Mouse (Mus musculus) CD4-positive, CD25-positive, alpha-beta regulatory T cell, adult 4 months (primary cell): ENCODE measurements around the gene Gm21789. TPM values are rescaled to one million over a fixed set of nuclear protein-coding genes. Genes with fewer than 3 reads are reported as not detected.
"Not testable (repeated sequence)": the region's sequence is repeated elsewhere in the genome, so short reads cannot be mapped to it uniquely, and the experiment has no call there.

Source experiments
- ATAC-seq: one replicate; pipeline ENCODE4 v1.8.0; 2017
- polyA plus RNA-seq, 2 experiments: library from polyadenylated mRNA; unstranded; fragments of 100-300 nt; shearing (Covaris generic); gene quantifications; one replicate each; pipeline ENCODE4 v1.2.1; 2017

Gene Gm21789
- polyA plus RNA-seq = not detected

DNA sequence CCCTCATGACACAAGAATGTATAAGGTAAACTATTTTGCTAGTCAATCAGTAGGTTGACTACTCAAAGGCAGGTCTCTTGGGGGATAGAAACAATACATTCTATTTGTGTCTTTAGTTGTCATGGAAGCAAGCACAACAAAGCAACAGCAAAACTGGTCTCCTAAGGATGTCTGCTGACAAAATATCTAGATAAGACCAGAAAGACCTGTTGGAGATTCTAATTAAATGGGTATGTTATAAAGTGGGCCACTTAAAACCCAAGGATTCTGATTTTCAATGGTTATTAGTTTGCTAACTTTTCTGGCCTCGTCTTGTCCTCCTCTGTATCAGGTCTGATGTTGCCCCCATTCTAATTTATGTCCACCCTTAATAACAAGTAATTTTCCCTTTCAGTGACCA, at the start of gene Gm21789:
Gene Gm21789, plus strand, starts transcription at position 301 of the 400 bp plus-strand sequence.
- ATAC-seq = not testable (repeated sequence)

DNA sequence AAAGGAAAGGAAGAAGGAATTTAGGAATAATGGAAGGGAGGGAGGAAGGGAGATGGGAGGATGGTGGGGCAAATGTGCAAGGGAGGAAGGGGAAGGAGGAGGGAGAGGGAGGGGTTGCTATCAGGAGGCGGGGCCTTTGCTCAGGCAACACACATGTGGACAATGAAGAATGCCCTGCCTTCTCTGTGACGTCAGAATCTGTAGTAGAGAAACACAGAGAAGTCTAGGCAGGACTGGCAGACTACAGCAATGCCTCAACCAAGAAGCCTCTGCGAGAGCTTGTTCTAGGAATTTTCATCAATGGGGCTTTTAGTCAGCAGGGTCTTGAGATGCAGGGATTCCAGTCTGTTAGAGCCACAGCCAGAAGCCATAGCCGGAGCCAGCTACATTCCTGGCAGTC, 47.2 kb upstream of the Gm21789 start, which contains the start of gene Btbd35f30:
Gene Btbd35f30, plus strand, starts transcription at position 301 of the 400 bp plus-strand sequence.
- ATAC-seq = not testable (repeated sequence)

- not testable (repeated sequence) for ATAC-seq
Observed at GRCm38 (mm10) chrX:32973597-32973996, 32.0 kb downstream of the Gm21789 start, which contains the start of gene Btbd35f5. Btbd35f5 (plus strand) TSS chrX:32973897.

Other genes with a start within 250 kb of the Gm21789 start
- gene Btbd35f21, start 215.7 kb upstream of the Gm21789 start, polyA plus RNA-seq = not detected
- not detected for gene Btbd35f30, start 47.1 kb upstream of the Gm21789 start, polyA plus RNA-seq
- gene Btbd35f5, start 32.1 kb downstream of the Gm21789 start, polyA plus RNA-seq = not detected